ENCODE assay signal across 8 mouse cellular contexts in the genomic region with DNA sequence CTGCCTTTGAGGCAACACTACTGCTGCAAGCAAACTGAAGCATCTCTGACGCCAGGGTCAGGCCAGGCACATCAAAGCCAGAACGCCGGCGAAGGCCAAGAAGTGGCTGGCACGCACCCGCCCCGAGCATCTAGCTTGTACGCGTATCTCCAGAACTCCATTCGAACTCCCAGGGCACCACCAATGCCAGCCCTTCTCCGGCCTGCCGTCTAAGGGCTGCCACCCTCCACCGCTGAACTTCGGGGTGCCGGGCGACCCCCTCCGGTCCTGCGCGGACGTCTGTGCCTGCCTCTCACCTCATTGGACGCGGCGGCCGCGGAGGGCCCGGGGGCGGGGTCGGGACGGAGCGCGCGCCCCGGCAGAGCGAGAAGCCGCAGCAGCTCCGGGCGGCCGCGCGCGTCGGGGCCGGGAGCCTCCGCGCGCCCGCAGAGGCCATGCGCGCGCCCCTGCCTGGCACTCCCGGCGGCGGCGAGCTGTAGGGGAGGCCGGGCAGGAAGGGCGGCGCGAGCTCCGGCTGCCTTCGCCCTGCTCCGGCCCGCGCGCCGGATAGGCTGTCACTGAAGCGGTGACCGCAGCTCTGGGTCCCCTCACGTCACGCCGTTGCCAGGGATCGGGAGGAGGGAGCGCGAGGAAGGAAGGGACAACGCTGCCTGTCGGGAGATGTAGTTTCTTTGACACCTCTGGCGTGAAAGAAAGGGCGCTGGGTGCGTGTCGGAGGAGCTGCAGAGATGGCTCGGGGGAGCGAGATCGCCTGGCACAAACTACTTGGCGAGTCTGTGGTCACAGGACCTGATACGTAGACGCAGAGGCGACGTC. TPM values are rescaled to one million over a fixed set of nuclear protein-coding genes. Genes with fewer than 3 reads are reported as not detected.
A peak's percentile ranks its signal among the peaks of the same experiment; 100 is the strongest.
DNase-seq lines count a peak whose midpoint lies in the region; ATAC-seq and TF ChIP-seq lines count a peak whose summit lies in the region.

A gene (minus strand): TSS at position 596 of the 816 bp plus-strand sequence.

- TF ChIP-seq CTCF in kidney, postnatal 0 days (IDR thresholded peaks at IDR 0.05; ENCODE audit: low read depth): 0 out of 2 replicates have a peak, but pooled peaks have one; percentile 9

- peaks cover 22% of the 10 kb centered on the region for H3K4me1 ChIP-seq in heart, embryonic 12.5 days (replicated peaks)
- H3K4me1 ChIP-seq in kidney, postnatal 0 days (replicated peaks; ENCODE audit: insufficient read depth, low read length): 0 out of 2 replicates have a peak, but pooled peaks cover 7% of the 10 kb centered on the region
- peaks cover 18% of the 10 kb centered on the region for H3K4me1 ChIP-seq in liver, embryonic 11.5 days (replicated peaks; ENCODE audit: control insufficient read depth, insufficient read depth, low read length)
- peaks cover 8% of the 10 kb centered on the region; the same call in 1 of the 2 replicates for H3K4me1 ChIP-seq in stomach, embryonic 14.5 days (ENCODE audit: control insufficient read depth, insufficient read depth, low read length)

- H3K36me3 ChIP-seq in heart, embryonic 12.5 days: peaks cover 14% of the 10 kb centered on the region
- 0 out of 2 replicates have a peak, but pooled peaks cover 7% of the 10 kb centered on the region for H3K36me3 ChIP-seq in kidney, postnatal 0 days (ENCODE audit: insufficient read depth, low read length)
- H3K36me3 ChIP-seq in liver, embryonic 11.5 days (ENCODE audit: control insufficient read depth, insufficient read depth, low read length): peaks cover 2% of the 10 kb centered on the region
- H3K36me3 ChIP-seq in stomach, embryonic 14.5 days (ENCODE audit: control insufficient read depth, insufficient read depth, low read length): peaks cover 5% of the 10 kb centered on the region; the same call in 1 of the 2 replicates

- H3K9me3 ChIP-seq in heart, embryonic 12.5 days (replicated peaks): no peaks in the 10 kb centered on the region
- H3K9me3 ChIP-seq in kidney, postnatal 0 days (replicated peaks; ENCODE audit: low read length): no peaks in the 10 kb centered on the region
- no peaks in the 10 kb centered on the region for H3K9me3 ChIP-seq in liver, embryonic 11.5 days (ENCODE audit: control insufficient read depth, low read length)
- no peaks in the 10 kb centered on the region for H3K9me3 ChIP-seq in stomach, embryonic 14.5 days (ENCODE audit: control insufficient read depth, low read depth, low read length)

- DNase-seq in CD4-positive helper T cell, adult 2 months (ENCODE audit: low read depth, low spot score): peak; percentile 96
- peak; percentile 89 for DNase-seq in brain, embryonic 18.5 days (ENCODE audit: low read depth, low spot score)
- peak; percentile 96 for DNase-seq in kidney, postnatal 0 days (ENCODE audit: low spot score)
- DNase-seq in liver, embryonic 11.5 days (ENCODE audit: low spot score): peak; percentile 89
- peak; percentile 94 for DNase-seq in naive thymus-derived CD4-positive, alpha-beta T cell, adult 2 months (ENCODE audit: low read depth)

- H3K4me2 ChIP-seq in heart, embryonic 12.5 days: peak within 1 kb of the TSS; percentile 90
- peak within 1 kb of the TSS; percentile 73 for H3K4me2 ChIP-seq in kidney, postnatal 0 days (ENCODE audit: low read length)
- peak within 1 kb of the TSS; percentile 97 for H3K4me2 ChIP-seq in liver, embryonic 11.5 days
- H3K4me2 ChIP-seq in stomach, embryonic 14.5 days (replicated peaks; ENCODE audit: low read depth, low read length): peak within 1 kb of the TSS; percentile 87

- peak within 1 kb of the TSS; percentile 68 for H3K4me3 ChIP-seq in heart, embryonic 12.5 days
- H3K4me3 ChIP-seq in kidney, postnatal 0 days (replicated peaks; ENCODE audit: low read depth, low read length): peak within 1 kb of the TSS; percentile 72
- H3K4me3 ChIP-seq in liver, embryonic 11.5 days (ENCODE audit: low read depth, low read length): peak within 1 kb of the TSS; percentile 70
- peak within 1 kb of the TSS; percentile 66 for H3K4me3 ChIP-seq in stomach, embryonic 14.5 days (ENCODE audit: low read depth, low read length)

- H3K27ac ChIP-seq in heart, embryonic 12.5 days (ENCODE audit: poor library complexity, severe bottlenecking): peak within 1 kb of the TSS; percentile 87
- peak within 1 kb of the TSS; percentile 94 for H3K27ac ChIP-seq in kidney, postnatal 0 days
- peak within 1 kb of the TSS; percentile 67 for H3K27ac ChIP-seq in liver, embryonic 11.5 days (ENCODE audit: low read depth, low read length)
- H3K27ac ChIP-seq in stomach, embryonic 14.5 days (ENCODE audit: low read length): peak within 1 kb of the TSS; percentile 89

- no peaks in the 10 kb centered on the region for H3K27me3 ChIP-seq in heart, embryonic 12.5 days (replicated peaks)
- H3K27me3 ChIP-seq in kidney, postnatal 0 days (ENCODE audit: insufficient read depth, low read length): no peaks in the 10 kb centered on the region
- H3K27me3 ChIP-seq in liver, embryonic 11.5 days (replicated peaks; ENCODE audit: control insufficient read depth, insufficient read depth, low read length): no peaks in the 10 kb centered on the region
- H3K27me3 ChIP-seq in stomach, embryonic 14.5 days (ENCODE audit: control insufficient read depth, insufficient read depth, low read length): no peaks in the 10 kb centered on the region

- under 1% methylated on average over 87 of the region's 87 CpGs for WGBS in heart, embryonic 12.5 days
- under 1% methylated on average over 83 of the region's 87 CpGs for WGBS in kidney, postnatal 0 days
- under 1% methylated on average over 87 of the region's 87 CpGs for WGBS in liver, embryonic 11.5 days
- WGBS in stomach, embryonic 14.5 days: under 1% methylated on average over 87 of the region's 87 CpGs

- peak within 1 kb of the TSS; percentile 77 for H3K9ac ChIP-seq in heart, embryonic 12.5 days
- peak within 1 kb of the TSS; percentile 73 for H3K9ac ChIP-seq in kidney, postnatal 0 days (ENCODE audit: low read depth, low read length)
- H3K9ac ChIP-seq in liver, embryonic 11.5 days (ENCODE audit: low read depth, low read length): peak within 1 kb of the TSS; percentile 67
- H3K9ac ChIP-seq in stomach, embryonic 14.5 days (replicated peaks; ENCODE audit: low read depth, low read length): peak within 1 kb of the TSS; percentile 69

- peak; percentile 91 for ATAC-seq in erythroid progenitor cell, adult 5-6 weeks (replicated peaks; ENCODE audit: low FRiP score, poor library complexity, severe bottlenecking)
- peak; percentile 94 for ATAC-seq in heart, embryonic 12.5 days (ENCODE audit: insufficient number of reproducible peaks, low FRiP score)
- ATAC-seq in kidney, postnatal 0 days (replicated peaks; ENCODE audit: low FRiP score, low read depth): peak; percentile 93
- ATAC-seq in liver, embryonic 11.5 days (replicated peaks; ENCODE audit: low FRiP score): peak; percentile 89
- peak; percentile 93 for ATAC-seq in stomach, embryonic 14.5 days (ENCODE audit: insufficient number of reproducible peaks, insufficient read depth, low FRiP score, low read depth)

RNA-seq across cellular contexts. Expression of the gene that starts here (rescaled TPM):
- 1.1 and 14.3 TPM in 2 replicates for total RNA-seq in erythroid progenitor cell, adult 5-6 weeks (2015; ENCODE audit: low replicate concordance)
- total RNA-seq in erythroid progenitor cell, adult 5-6 weeks (2017; ENCODE audit: low replicate concordance): 2.3 and 3.3 TPM in 2 replicates
- polyA plus RNA-seq in heart, embryonic 12.5 days (2016; fragmentation: Nextera tagmentation; extraction: Ambion mirVana): 15.9 and 16.2 TPM in 2 replicates
- 18.3 and 19.7 TPM in 2 replicates for polyA plus RNA-seq in kidney, postnatal 0 days (2015; fragmentation: Nextera tagmentation; extraction: Ambion mirVana)
- 8.4 and 10.5 TPM in 2 replicates for polyA plus RNA-seq in liver, embryonic 11.5 days (2014; fragmentation: Nextera tagmentation; extraction: Ambion mirVana)
- polyA plus RNA-seq in stomach, embryonic 14.5 days (2014; fragmentation: Nextera tagmentation; extraction: Ambion mirVana): 12.9 and 13.0 TPM in 2 replicates

Comparison
In these comparisons a context has a peak if more than half of its experiments do, and no peak if none do; other contexts are left out.
1. Peak in every context shown above with its lines: DNase-seq, ATAC-seq, H3K4me3 ChIP-seq and H3K27ac ChIP-seq.